Mouse (Mus musculus): Measurements from ENCODE around the gene H2al2a. TPM values are rescaled to one million over a fixed set of nuclear protein-coding genes. Genes with fewer than 3 reads are reported as not detected.
A peak's percentile ranks its signal among the peaks of the same experiment; 100 is the strongest.

The H2al2a gene
- total RNA-seq (2012; rRNA removed) (not detected in 2 replicates), total RNA-seq (2014; rRNA removed) (not detected in 2 replicates), polyA plus RNA-seq (2012; ENCODE audit: insufficient read length, low read depth) (not detected in 2 replicates)

- in situ Hi-C loops (cut with MboI; ENCODE audit: low pct_ligation_motif_present, low pct_unique_long_range_greater_than_20kb, low sequenced_read_pairs), result no loop called here
- TF ChIP-seq CHD2 (IDR thresholded peaks at IDR 0.05; ENCODE audit: low read length) (no peak), POLR2AphosphoS2 (IDR thresholded peaks at IDR 0.05; ENCODE audit: low read depth, low read length) (no peak), RCOR1 (conservative IDR thresholded peaks at IDR 0.05; ENCODE audit: low read depth, low read length) (no peak), HCFC1 (IDR thresholded peaks at IDR 0.05; ENCODE audit: low read depth, low read length) (no peak), MYC (IDR thresholded peaks at IDR 0.05; ENCODE audit: low read depth, low read length) (no peak), KAT2A (IDR thresholded peaks at IDR 0.05; ENCODE audit: insufficient replicate concordance, low read length) (no peak), MAFK (IDR thresholded peaks at IDR 0.05; ENCODE audit: insufficient replicate concordance, low read length) (no peak), ELF1 (IDR thresholded peaks at IDR 0.05; ENCODE audit: low read depth, low read length) (no peak), ETS1 (conservative IDR thresholded peaks at IDR 0.05; ENCODE audit: low read depth, low read length) (no peak), MEF2A (IDR thresholded peaks at IDR 0.05; ENCODE audit: borderline replicate concordance, low read depth, low read length) (no peak)
Observed at GRCm38 (mm10) chr2:17996858-17997257, at the start of gene H2al2a. Gene H2al2a, minus strand, starts transcription at chr2:17996958.

GRCm38 (mm10) chr2:18046186-18046585 is 49.4 kb upstream of the H2al2a start:
- no peak for DNase-seq (ENCODE audit: extremely low read depth)
- dilution Hi-C loops (cut with MboI; ENCODE audit: extremely low pct_ligation_motif_present, extremely low pct_unique_long_range_greater_than_20kb, low sequenced_read_pairs) (no loop called here), in situ Hi-C loops (cut with MboI; ENCODE audit: low pct_ligation_motif_present, low pct_unique_long_range_greater_than_20kb, low sequenced_read_pairs) (loop anchor here (25.0 kb wide), 2 partner anchors 316 to 641 kb away; partner anchors contain the start of genes Bmi1 and Spag6)
- Histone ChIP-seq H3K4me2 (ENCODE audit: insufficient read depth, low read depth, poor library complexity, severe bottlenecking) (peak overlapping the region; percentile 75), H3K4me3 (replicated peaks in 1 of 3; ENCODE audit: low read depth in 2 of 3, low read length in 2 of 3, poor library complexity in 1 of 3) (peak overlapping the region in 2 of 3 experiments; percentile 65 to 66), H3K9ac (ENCODE audit: insufficient read depth, low read depth) (peak overlapping the region; percentile 49; the same call in 1 of the 2 replicates), H3K9me3 (replicated peaks; ENCODE audit: low read length) (no peaks in the 10 kb centered on the region), H3K4me1 (ENCODE audit: control insufficient read depth in 1 of 2, insufficient read depth in 2 of 2) (peaks cover 2 to 42% of the 10 kb centered on the region in 2 experiments; a peak in 3 of 4 replicates), H3K27me3 (replicated peaks) (peaks cover 19% of the 10 kb centered on the region), H3K79me2 (replicated peaks; ENCODE audit: control insufficient read depth, extremely low read depth, insufficient read depth, poor library complexity, severe bottlenecking) (peaks cover 2% of the 10 kb centered on the region; the same call in 1 of the 2 replicates), H3K36me3 (replicated peaks in 1 of 2; ENCODE audit: control insufficient read depth in 1 of 2, insufficient read depth in 1 of 2, low read length in 1 of 2) (no peaks in the 10 kb centered on the region), H3K27ac (ENCODE audit: insufficient read depth, low read depth) (no peak overlapping the region)
- no peak for TF ChIP-seq CHD1 (IDR thresholded peaks at IDR 0.05; ENCODE audit: low read depth, low read length)
- TF ChIP-seq IRF4 (IDR thresholded peaks at IDR 0.05; ENCODE audit: low read depth, low read length), result no peak
- TF ChIP-seq MAX (IDR thresholded peaks at IDR 0.05; ENCODE audit: low read length), result no peak
- no peak for TF ChIP-seq POLR2AphosphoS2 (IDR thresholded peaks at IDR 0.05; ENCODE audit: low read depth, low read length)
- no peak for TF ChIP-seq TCF12 (IDR thresholded peaks at IDR 0.05; ENCODE audit: low read depth, low read length)
- no peak for TF ChIP-seq UBTF (IDR thresholded peaks at IDR 0.05; ENCODE audit: low read depth, low read length)
- TF ChIP-seq NELFE (IDR thresholded peaks at IDR 0.05; ENCODE audit: low read depth, low read length), result no peak
- TF ChIP-seq KAT2A (IDR thresholded peaks at IDR 0.05; ENCODE audit: insufficient replicate concordance, low read length), result no peak
- no peak for TF ChIP-seq HCFC1 (IDR thresholded peaks at IDR 0.05; ENCODE audit: low read depth, low read length)
- no peak for TF ChIP-seq JUN (IDR thresholded peaks at IDR 0.05; ENCODE audit: insufficient read depth, low read depth, low read length)
- no peak for TF ChIP-seq POLR2A (IDR thresholded peaks at IDR 0.05; ENCODE audit: low read depth, low read length)
- no peak for TF ChIP-seq ZNF384 (IDR thresholded peaks at IDR 0.05; ENCODE audit: low read depth, low read length)
- no peak for TF ChIP-seq NRF1 (IDR thresholded peaks at IDR 0.05; ENCODE audit: low read depth, low read length)
- no peak for TF ChIP-seq SIN3A (IDR thresholded peaks at IDR 0.05; ENCODE audit: low read length)
- no peak for TF ChIP-seq PAX5 (IDR thresholded peaks at IDR 0.05; ENCODE audit: low read length)
- no peak for TF ChIP-seq USF1 (IDR thresholded peaks at IDR 0.05; ENCODE audit: low read depth, low read length)

More at GRCm38 (mm10) chr2:17996858-17997257, at the start of gene H2al2a:
- DNase-seq (ENCODE audit: extremely low read depth), result no peak
- Histone ChIP-seq H3K27ac (ENCODE audit: insufficient read depth, low read depth) (no peak within 1 kb of the TSS), H3K79me2 (replicated peaks; ENCODE audit: control insufficient read depth, extremely low read depth, insufficient read depth, poor library complexity, severe bottlenecking) (no peaks in the 10 kb centered on the region), H3K27me3 (replicated peaks) (no peaks in the 10 kb centered on the region), H3K4me3 (replicated peaks in 1 of 3; ENCODE audit: low read depth in 2 of 3, low read length in 2 of 3, poor library complexity in 1 of 3) (no peak within 1 kb of the TSS), H3K4me2 (ENCODE audit: insufficient read depth, low read depth, poor library complexity, severe bottlenecking) (no peak within 1 kb of the TSS), H3K36me3 (replicated peaks in 1 of 2; ENCODE audit: control insufficient read depth in 1 of 2, insufficient read depth in 1 of 2, low read length in 1 of 2) (no peaks in the 10 kb centered on the region), H3K9ac (ENCODE audit: insufficient read depth, low read depth) (no peak within 1 kb of the TSS), H3K4me1 (ENCODE audit: control insufficient read depth in 1 of 2, insufficient read depth in 2 of 2) (no peaks in the 10 kb centered on the region), H3K9me3 (replicated peaks; ENCODE audit: low read length) (no peaks in the 10 kb centered on the region)
- dilution Hi-C loops (cut with MboI; ENCODE audit: extremely low pct_ligation_motif_present, extremely low pct_unique_long_range_greater_than_20kb, low sequenced_read_pairs), result no loop called here
